Mouse (Mus musculus) liver, embryonic 12.5 days (tissue): ENCODE data around the gene Gm10024. TPM values are rescaled to one million over a fixed set of nuclear protein-coding genes. Genes with fewer than 3 reads are reported as not detected.
"Not testable (repeated sequence)": the region's sequence is repeated elsewhere in the genome, so short reads cannot be mapped to it uniquely, and the experiment has no call there.

Experiments used
- ATAC-seq: fragments of 200-750 bp; cut with Nextera tagmentation; 2 replicates; pipeline ENCODE4 v1.8.0; 2017; ENCODE audit warnings: moderate number of reproducible peaks, mild to moderate bottlenecking, moderate library complexity
- H3K27ac ChIP-seq: fragments of 300-500 bp; sonication (generic); 2 replicates; pipeline ENCODE4 v1.5.1; 2016; ENCODE audit warnings: mild to moderate bottlenecking
- H3K27me3 ChIP-seq: fragments of 300-500 bp; sonication (generic); replicated peaks from 2 replicates; pipeline ENCODE4 v1.6.1; 2016; ENCODE audit warnings: mild to moderate bottlenecking, moderate library complexity
- H3K36me3 ChIP-seq: fragments of 300-500 bp; sonication (generic); 2 replicates; pipeline ENCODE4 v1.6.1; 2016; ENCODE audit warnings: mild to moderate bottlenecking, moderate library complexity
- H3K4me1 ChIP-seq: fragments of 300-500 bp; sonication (generic); 2 replicates; pipeline ENCODE4 v1.6.1; 2016
- H3K4me2 ChIP-seq: fragments of 300-500 bp; sonication (generic); 2 replicates; pipeline ENCODE4 v1.6.1; 2016; ENCODE audit warnings: mild to moderate bottlenecking, moderate library complexity
- H3K4me3 ChIP-seq: fragments of 300-500 bp; sonication (generic); 2 replicates; pipeline ENCODE4 v1.5.1; 2016; ENCODE audit warnings: mild to moderate bottlenecking, moderate library complexity
- H3K9ac ChIP-seq: fragments of 300-500 bp; sonication (generic); 2 replicates; pipeline ENCODE4 v1.6.1; 2016; ENCODE audit warnings: mild to moderate bottlenecking, moderate library complexity
- H3K9me3 ChIP-seq: fragments of 300-500 bp; sonication (generic); replicated peaks from 2 replicates; pipeline ENCODE4 v1.6.1; 2016; ENCODE audit warnings: mild to moderate bottlenecking, moderate library complexity
- WGBS: fragments of 180-500 bp; shearing (Covaris S2); methylation state at CpG from one replicate; pipeline ENCODE4 v1.1.7; 2016; ENCODE audit not compliant: insufficient replicate concordance; 5-methylcytosine and 5-hydroxymethylcytosine counted together
- polyA plus RNA-seq: library from polyadenylated mRNA; unstranded; fragments of >200 nt; fragmentation: Nextera tagmentation; extraction: Ambion mirVana; gene quantifications from 2 replicates; pipeline ENCODE4 v1.2.1, GENCODE M21; 2016

Gm10024 gene
- polyA plus RNA-seq, 1 experiment from 2014 or later: not detected

DNA sequence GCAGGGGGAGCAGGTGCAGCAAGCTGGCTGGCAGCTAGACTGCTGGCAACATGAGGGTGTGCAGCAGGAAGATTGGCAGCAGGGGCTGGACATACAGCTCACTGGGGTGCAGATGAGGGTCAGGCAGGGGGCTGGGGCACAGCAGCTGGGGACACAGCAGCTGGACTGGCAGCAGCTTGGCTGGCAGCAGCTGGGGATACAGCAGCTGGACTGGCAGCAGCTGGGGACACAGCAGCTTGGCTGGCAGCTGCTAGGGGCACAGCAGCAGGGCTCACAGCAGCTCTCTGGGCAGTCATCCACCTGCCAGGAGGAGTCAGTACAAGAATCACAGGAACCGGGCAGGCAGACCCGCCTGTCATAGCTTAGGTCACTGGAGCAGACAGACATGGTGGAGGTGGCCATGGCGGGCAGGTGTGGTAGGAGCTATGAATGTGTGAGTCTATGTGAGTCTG, 20.9 kb upstream of the Gm10024 start, which contains the start of gene Gm19402:
TSS of gene Gm19402 (minus strand) at position 402 of the 452 bp plus-strand sequence.
- H3K36me3 ChIP-seq, H3K27ac ChIP-seq, ATAC-seq, H3K9me3 ChIP-seq, H3K4me2 ChIP-seq, H3K4me1 ChIP-seq, H3K4me3 ChIP-seq, H3K9ac ChIP-seq: not testable (repeated sequence)
- peaks cover 77% of the 10 kb centered on the region for H3K27me3 ChIP-seq
- 48% methylated on average over 3 of the region's 3 CpGs for WGBS

DNA sequence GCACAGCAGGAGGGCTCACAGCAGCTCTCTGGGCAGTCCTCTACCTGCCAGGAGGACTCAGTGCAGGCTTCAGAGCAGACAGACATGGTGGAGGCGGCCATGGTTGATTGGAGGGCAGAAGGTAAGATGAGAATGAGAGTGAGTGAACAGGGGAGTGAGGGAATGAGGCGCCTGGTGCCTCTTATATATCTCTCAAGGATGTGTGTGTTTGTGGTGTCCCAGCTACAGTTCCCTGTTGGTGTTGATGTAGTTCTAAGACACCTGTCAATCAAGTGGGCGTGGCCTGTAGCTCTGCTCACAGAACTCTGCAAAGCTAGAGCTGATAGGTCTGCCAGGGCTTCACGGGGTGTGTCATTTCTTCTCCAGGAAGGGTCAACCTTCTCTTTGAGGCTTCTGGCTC, 14.1 kb upstream of the Gm10024 start, which contains the start of gene Gm9508:
TSS of gene Gm9508 (minus strand) at position 101 of the 400 bp plus-strand sequence.
- WGBS: 23% methylated on average over 4 of the region's 4 CpGs
- no peak within 1 kb of the TSS for H3K9ac ChIP-seq
- no peaks in the 10 kb centered on the region for H3K9me3 ChIP-seq
- H3K4me1 ChIP-seq: no peaks in the 10 kb centered on the region
- ATAC-seq: no peak
- H3K27me3 ChIP-seq: peaks cover 22% of the 10 kb centered on the region; the same call in 1 of the 2 replicates
- no peak within 1 kb of the TSS for H3K27ac ChIP-seq
- H3K36me3 ChIP-seq: no peaks in the 10 kb centered on the region
- H3K4me3 ChIP-seq: no peak within 1 kb of the TSS
- no peak within 1 kb of the TSS for H3K4me2 ChIP-seq

DNA sequence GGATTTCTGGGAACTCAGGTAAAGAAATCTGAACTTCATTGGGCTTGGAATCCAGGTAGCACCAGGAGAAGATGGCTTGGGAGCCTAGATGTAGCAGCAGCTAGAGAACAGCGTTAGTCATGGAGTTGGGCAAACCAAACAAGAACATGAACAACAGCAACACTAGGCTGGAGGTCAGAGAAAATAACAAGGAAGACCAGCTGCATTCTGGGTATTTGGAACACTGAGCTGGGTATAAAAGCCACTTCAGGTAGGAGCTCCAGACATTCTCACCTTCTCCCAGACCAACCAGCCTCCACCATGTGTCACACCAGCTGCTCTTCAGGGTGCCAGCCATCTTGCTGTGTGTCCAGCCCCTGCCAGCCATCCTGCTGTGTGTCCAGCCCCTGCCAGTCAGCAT, 4.9 kb upstream of the Gm10024 start, which contains the start of gene Gm10272:
TSS of gene Gm10272 (plus strand) at position 301 of the 400 bp plus-strand sequence.
- Histone ChIP-seq H3K27me3 (no peaks in the 10 kb centered on the region), H3K4me1 (no peaks in the 10 kb centered on the region), H3K36me3 (no peaks in the 10 kb centered on the region), H3K4me3 (no peak within 1 kb of the TSS), H3K4me2 (no peak within 1 kb of the TSS), H3K27ac (no peak within 1 kb of the TSS), H3K9ac (no peak within 1 kb of the TSS), H3K9me3 (0 out of 2 replicates have a peak, but pooled peaks cover 3% of the 10 kb centered on the region)
- 67% methylated on average over 1 of the region's 1 CpGs for WGBS
- ATAC-seq: no peak

DNA sequence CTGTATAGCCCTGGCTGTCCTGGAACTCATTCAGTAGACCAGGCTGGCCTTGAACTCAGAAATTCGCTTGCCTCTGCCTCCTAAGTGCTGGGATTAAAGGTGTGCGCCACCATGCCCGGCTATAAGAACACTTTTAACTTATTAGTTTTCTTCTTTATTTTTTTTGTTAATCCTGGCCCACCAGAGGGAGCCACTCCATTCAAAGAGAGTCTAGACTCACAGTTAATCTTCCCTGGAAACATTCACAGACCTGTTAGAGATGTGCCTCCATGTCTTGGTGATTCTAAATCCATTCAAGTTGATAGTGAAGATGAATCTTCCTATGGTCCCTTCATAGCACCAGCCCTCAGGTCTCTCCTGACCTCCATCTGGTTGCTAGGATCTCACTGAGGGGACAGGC, 1.4 kb upstream of the Gm10024 start:
- WGBS: 59% methylated on average over 3 of the region's 3 CpGs
- Histone ChIP-seq H3K36me3 (no peaks in the 10 kb centered on the region), H3K9ac (no peak overlapping the region), H3K4me3 (no peak overlapping the region), H3K27ac (no peak overlapping the region), H3K4me1 (no peaks in the 10 kb centered on the region), H3K9me3 (0 out of 2 replicates have a peak, but pooled peaks cover 6% of the 10 kb centered on the region), H3K4me2 (no peak overlapping the region), H3K27me3 (no peaks in the 10 kb centered on the region)
- ATAC-seq: no peak

DNA sequence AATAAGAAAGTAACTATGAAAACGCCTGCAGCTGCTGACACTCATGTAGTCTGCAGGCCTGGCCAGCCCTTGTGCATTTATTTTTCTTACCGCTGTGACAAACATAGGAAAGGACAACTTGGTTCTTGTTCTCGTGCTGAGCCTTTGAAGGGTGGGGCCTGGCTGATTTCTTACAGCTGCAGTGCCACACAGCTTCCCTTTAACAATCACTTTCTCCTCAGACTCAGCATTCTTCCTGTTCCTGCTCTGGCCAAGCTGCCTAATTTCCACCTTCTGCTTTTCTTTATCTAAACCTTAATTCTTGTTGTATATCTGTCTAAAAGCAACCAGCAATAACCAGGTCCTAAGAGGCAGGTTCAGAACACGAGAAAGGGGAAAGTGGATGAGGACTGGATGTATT, 2.5 kb downstream of the Gm10024 start:
- ATAC-seq: no peak
- 0 out of 2 replicates have a peak, but pooled peaks cover 3% of the 10 kb centered on the region for H3K9me3 ChIP-seq
- 28% methylated on average over 4 of the region's 4 CpGs for WGBS
- H3K27ac ChIP-seq: no peak overlapping the region
- no peaks in the 10 kb centered on the region for H3K36me3 ChIP-seq
- no peaks in the 10 kb centered on the region for H3K4me1 ChIP-seq
- no peak overlapping the region for H3K4me3 ChIP-seq
- no peaks in the 10 kb centered on the region; the same call in 1 of the 2 replicates for H3K27me3 ChIP-seq
- no peak overlapping the region for H3K4me2 ChIP-seq
- no peak overlapping the region for H3K9ac ChIP-seq

DNA sequence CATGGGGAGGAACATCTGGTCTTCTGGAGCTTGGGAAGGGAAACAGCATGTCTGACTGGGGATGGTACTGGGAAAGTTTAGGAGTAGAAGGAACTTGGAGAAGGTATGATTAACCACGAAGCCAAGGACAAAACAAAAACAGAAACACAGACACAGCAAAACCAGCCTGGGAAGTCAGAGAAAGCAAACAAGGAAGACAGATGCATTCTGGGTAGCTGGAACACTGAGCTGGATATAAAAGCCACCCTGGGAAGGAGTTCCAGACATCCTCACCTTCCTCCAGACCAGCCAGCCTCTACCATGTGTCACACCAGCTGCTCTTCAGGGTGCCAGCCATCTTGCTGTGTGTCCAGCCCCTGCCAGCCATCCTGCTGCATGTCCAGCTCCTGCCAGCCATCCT, 4.2 kb downstream of the Gm10024 start, which contains the start of gene Gm10142:
TSS of gene Gm10142 (plus strand) at position 301 of the 400 bp plus-strand sequence.
- H3K4me1 ChIP-seq: no peaks in the 10 kb centered on the region
- H3K27ac ChIP-seq: no peak within 1 kb of the TSS
- H3K4me2 ChIP-seq: no peak within 1 kb of the TSS
- 50% methylated on average over 1 of the region's 1 CpGs for WGBS
- no peaks in the 10 kb centered on the region; the same call in 1 of the 2 replicates for H3K27me3 ChIP-seq
- 0 out of 2 replicates have a peak, but pooled peaks cover 3% of the 10 kb centered on the region for H3K9me3 ChIP-seq
- H3K9ac ChIP-seq: no peak within 1 kb of the TSS
- no peak within 1 kb of the TSS for H3K4me3 ChIP-seq
- no peaks in the 10 kb centered on the region for H3K36me3 ChIP-seq
- no peak for ATAC-seq

DNA sequence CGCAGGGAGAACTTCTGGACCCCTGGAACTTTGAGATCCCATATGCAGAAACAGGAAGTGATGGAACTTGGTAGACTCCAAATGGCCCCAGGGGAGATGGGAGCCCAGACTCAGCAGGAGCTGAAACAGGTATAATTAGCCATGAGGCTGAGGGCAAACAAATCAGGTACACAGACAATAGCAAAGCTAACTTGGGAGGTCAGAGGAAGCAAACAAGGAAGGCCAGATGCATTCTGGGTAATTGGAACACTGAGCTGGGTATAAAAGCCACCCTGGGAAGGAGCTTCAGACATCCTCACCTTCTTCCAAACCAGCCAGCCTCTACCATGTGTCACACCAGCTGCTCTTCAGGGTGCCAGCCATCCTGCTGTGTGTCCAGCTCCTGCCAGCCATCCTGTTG, 9.0 kb downstream of the Gm10024 start, which contains the start of gene Krtap12-1:
TSS of gene Krtap12-1 (plus strand) at position 301 of the 400 bp plus-strand sequence.
- not testable (repeated sequence) for H3K4me2 ChIP-seq, H3K27ac ChIP-seq, H3K9ac ChIP-seq, H3K9me3 ChIP-seq, H3K4me1 ChIP-seq, H3K4me3 ChIP-seq, ATAC-seq, H3K36me3 ChIP-seq, H3K27me3 ChIP-seq
- WGBS: 56% methylated on average over 1 of the region's 1 CpGs

DNA sequence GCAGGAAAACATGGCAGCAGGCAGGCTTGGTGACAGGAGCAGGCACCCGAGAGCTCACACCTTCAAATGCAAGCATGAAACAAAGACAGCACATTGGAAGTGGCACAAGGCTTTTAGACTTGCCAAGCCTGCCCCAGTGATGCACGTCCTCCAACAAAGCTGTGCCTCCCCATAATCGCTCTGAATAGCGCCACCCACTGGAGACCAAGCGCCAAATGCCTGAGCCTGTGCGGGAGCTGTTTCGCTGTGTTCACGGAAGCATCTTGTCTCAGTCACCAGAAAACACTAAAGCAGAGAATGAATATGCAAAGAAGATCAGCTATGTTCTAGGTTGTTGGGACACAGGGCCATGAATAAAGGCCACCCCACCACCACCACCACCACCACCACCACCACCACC, 13.6 kb downstream of the Gm10024 start:
- no peaks in the 10 kb centered on the region for H3K4me1 ChIP-seq
- no peak overlapping the region for H3K9ac ChIP-seq
- H3K27ac ChIP-seq: no peak overlapping the region
- H3K4me3 ChIP-seq: no peak overlapping the region
- WGBS: 56% methylated on average over 8 of the region's 8 CpGs
- no peak for ATAC-seq
- no peak overlapping the region for H3K4me2 ChIP-seq
- no peaks in the 10 kb centered on the region for H3K36me3 ChIP-seq
- H3K9me3 ChIP-seq: no peaks in the 10 kb centered on the region
- H3K27me3 ChIP-seq: 0 out of 2 replicates have a peak, but pooled peaks cover 5% of the 10 kb centered on the region

DNA sequence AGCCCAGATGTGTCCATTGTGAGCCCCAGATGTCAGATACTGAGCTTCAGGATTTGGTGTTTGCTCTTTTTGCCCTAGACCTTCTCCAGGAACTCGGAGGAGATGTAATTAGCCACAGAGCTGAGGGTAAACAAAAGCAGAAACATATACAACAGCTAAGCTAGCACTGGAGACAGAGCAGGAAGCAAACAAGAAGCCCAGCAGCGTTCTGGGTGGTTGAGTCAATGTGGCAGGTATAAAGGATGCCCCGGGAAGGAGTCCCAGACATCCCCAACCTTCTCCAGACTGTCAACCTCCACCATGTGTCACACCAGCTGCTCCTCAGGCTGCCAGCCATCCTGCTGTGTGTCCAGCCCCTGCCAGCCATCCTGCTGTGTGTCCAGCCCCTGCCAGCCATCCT, 14.9 kb downstream of the Gm10024 start, which contains the start of gene Gm10100:
TSS of gene Gm10100 (plus strand) at position 301 of the 400 bp plus-strand sequence.
- no peaks in the 10 kb centered on the region for H3K36me3 ChIP-seq
- H3K27me3 ChIP-seq: 0 out of 2 replicates have a peak, but pooled peaks cover 5% of the 10 kb centered on the region
- H3K27ac ChIP-seq: no peak within 1 kb of the TSS
- 26% methylated on average over 3 of the region's 3 CpGs for WGBS
- ATAC-seq: no peak
- no peaks in the 10 kb centered on the region for H3K9me3 ChIP-seq
- H3K9ac ChIP-seq: no peak within 1 kb of the TSS
- H3K4me1 ChIP-seq: no peaks in the 10 kb centered on the region
- no peak within 1 kb of the TSS for H3K4me2 ChIP-seq
- H3K4me3 ChIP-seq: no peak within 1 kb of the TSS

DNA sequence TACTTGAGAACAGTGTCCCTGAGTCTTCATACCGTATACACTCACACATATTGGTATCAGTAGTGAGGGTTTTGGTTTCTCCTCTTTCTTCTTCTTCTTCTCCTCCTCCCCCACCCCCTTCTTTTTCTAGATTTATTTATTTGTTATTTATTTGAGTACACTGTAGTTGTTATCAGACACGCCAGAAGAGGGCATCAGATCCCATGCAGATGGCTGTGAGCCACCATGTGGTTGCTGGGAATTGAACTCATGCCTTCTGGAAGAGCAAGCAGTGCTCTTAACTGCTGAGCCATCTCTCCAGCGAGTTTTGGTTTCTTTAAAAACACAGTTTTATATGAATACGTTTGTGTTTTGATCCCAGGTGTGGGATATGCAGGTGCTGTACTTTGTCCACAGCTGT, 17.0 kb downstream of the Gm10024 start:
- Histone ChIP-seq H3K4me3 (no peak overlapping the region), H3K27ac (no peak overlapping the region), H3K4me2 (no peak overlapping the region), H3K27me3 (0 out of 2 replicates have a peak, but pooled peaks cover 5% of the 10 kb centered on the region), H3K36me3 (no peaks in the 10 kb centered on the region), H3K4me1 (no peaks in the 10 kb centered on the region), H3K9ac (no peak overlapping the region), H3K9me3 (no peaks in the 10 kb centered on the region)
- ATAC-seq: no peak
- 47% methylated on average over 4 of the region's 4 CpGs for WGBS

DNA sequence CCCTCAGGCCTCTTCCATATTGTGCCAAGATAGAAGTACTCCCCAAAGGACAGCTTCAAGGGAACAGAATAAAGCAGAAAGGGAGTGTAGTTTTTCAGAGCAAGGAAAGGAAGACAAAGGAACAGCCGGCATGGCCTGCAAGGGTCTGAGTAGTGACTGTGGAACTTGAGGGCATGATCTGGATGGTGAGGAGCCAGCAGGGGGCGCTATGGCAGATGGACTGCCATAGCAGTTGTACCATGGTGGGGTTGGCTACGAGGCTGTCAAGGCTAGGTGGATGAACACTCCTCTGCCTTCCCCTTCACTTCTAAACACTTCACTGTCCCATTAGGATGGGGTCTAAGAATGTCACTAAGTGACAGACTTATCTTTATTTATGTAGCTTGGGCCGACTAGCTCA, 18.0 kb downstream of the Gm10024 start:
- ATAC-seq: no peak
- Histone ChIP-seq H3K4me3 (no peak overlapping the region), H3K36me3 (no peaks in the 10 kb centered on the region), H3K4me2 (no peak overlapping the region), H3K4me1 (no peaks in the 10 kb centered on the region), H3K27ac (no peak overlapping the region), H3K9ac (no peak overlapping the region), H3K27me3 (0 out of 2 replicates have a peak, but pooled peaks cover 5% of the 10 kb centered on the region), H3K9me3 (no peaks in the 10 kb centered on the region)
- 43% methylated on average over 4 of the region's 4 CpGs for WGBS

DNA sequence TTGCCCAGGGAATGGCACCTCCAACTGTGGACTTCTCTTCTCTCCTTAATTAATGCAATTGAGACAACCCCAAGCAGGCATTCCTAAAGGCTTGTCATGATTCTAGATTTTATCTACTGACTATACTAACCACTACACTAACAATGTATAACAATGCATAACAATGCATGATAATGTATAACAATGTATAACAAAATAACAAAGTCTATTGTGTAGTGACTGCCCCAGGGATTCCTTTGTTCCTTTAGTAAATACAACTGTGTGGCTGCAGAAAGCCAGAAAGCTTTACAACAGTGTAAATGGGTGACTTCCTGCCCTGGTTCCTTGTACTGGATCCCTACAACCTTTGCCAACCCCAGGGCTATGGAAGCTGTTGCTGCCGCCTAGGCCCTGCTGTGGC, 24.7 kb downstream of the Gm10024 start:
- WGBS: 81% methylated on average over 1 of the region's 1 CpGs
- Histone ChIP-seq H3K9ac (no peak overlapping the region), H3K27ac (no peak overlapping the region), H3K36me3 (no peaks in the 10 kb centered on the region), H3K9me3 (peaks cover 4% of the 10 kb centered on the region; the same call in 1 of the 2 replicates), H3K4me3 (no peak overlapping the region), H3K27me3 (no peaks in the 10 kb centered on the region), H3K4me1 (no peaks in the 10 kb centered on the region), H3K4me2 (no peak overlapping the region)
- no peak for ATAC-seq
